Mouse (Mus musculus) embryonic facial prominence, embryonic 10.5 days (tissue): ENCODE data around the gene Eif2ak3. TPM values are rescaled to one million over a fixed set of nuclear protein-coding genes. Genes with fewer than 3 reads are reported as not detected.

Source experiments
- DNase-seq: peaks from one replicate; pipeline ENCODE4 v3.0.0-alpha.2; 2017; ENCODE audit warnings: low spot score
- H3K27ac ChIP-seq: fragments of 300-500 bp; sonication (generic); replicated peaks from 2 replicates; pipeline ENCODE4 v1.5.1; 2016; ENCODE audit warnings: mild to moderate bottlenecking
- H3K27me3 ChIP-seq: fragments of 300-500 bp; sonication (generic); replicated peaks from 2 replicates; pipeline ENCODE4 v1.6.1; 2016; ENCODE audit warnings: low read depth, mild to moderate bottlenecking; ENCODE audit not compliant: poor library complexity, severe bottlenecking
- H3K36me3 ChIP-seq: fragments of 300-500 bp; sonication (generic); replicated peaks from 2 replicates; pipeline ENCODE4 v1.6.1; 2016; ENCODE audit warnings: mild to moderate bottlenecking, moderate library complexity
- H3K4me1 ChIP-seq: fragments of 300-500 bp; sonication (generic); 2 replicates; pipeline ENCODE4 v1.6.1; 2016
- H3K4me3 ChIP-seq: fragments of 300-500 bp; sonication (generic); 2 replicates; pipeline ENCODE4 v1.5.1; 2016; ENCODE audit warnings: mild to moderate bottlenecking, moderate library complexity
- H3K9me3 ChIP-seq: fragments of 300-500 bp; sonication (generic); 2 replicates; pipeline ENCODE4 v1.6.1; 2016; ENCODE audit warnings: mild to moderate bottlenecking
- WGBS: fragments of 180-500 bp; shearing (Covaris S2); methylation state at CpG from one replicate; pipeline ENCODE4 v1.1.7; 2016; 5-methylcytosine and 5-hydroxymethylcytosine counted together
- polyA plus RNA-seq: library from polyadenylated mRNA; unstranded; fragments of >200 nt; fragmentation: Nextera tagmentation; extraction: Ambion mirVana; gene quantifications from 2 replicates; pipeline ENCODE4 v1.2.1, GENCODE M21; 2016

The Eif2ak3 gene
- polyA plus RNA-seq, 1 experiment from 2014 or later, result 7.7 TPM

GRCm38 (mm10) chr6:70842991-70843390 lies 1.3 kb upstream of the Eif2ak3 start:
- DNase-seq, result no peak
- H3K27ac ChIP-seq, result peak overlapping the region; percentile 86
- WGBS, result 66% methylated on average over 5 of the region's 5 CpGs
- H3K4me1 ChIP-seq, result peaks cover 36% of the 10 kb centered on the region
- no peaks in the 10 kb centered on the region for H3K9me3 ChIP-seq
- H3K4me3 ChIP-seq, result peak overlapping the region; percentile 94
- no peaks in the 10 kb centered on the region for H3K27me3 ChIP-seq
- H3K36me3 ChIP-seq, result no peaks in the 10 kb centered on the region

- DNase-seq, result no peak
- WGBS, result 2% methylated on average over 38 of the region's 38 CpGs
- H3K27ac ChIP-seq, result peak overlapping the region; percentile 89
Measured at GRCm38 (mm10) chr6:70844896-70845646, 756 bp downstream of the Eif2ak3 start.

GRCm38 (mm10) chr6:70847386-70847785 lies 3.1 kb downstream of the Eif2ak3 start:
- Histone ChIP-seq H3K4me1 (peaks cover 38% of the 10 kb centered on the region), H3K36me3 (no peaks in the 10 kb centered on the region), H3K27ac (peak overlapping the region; percentile 55; the same call in 1 of the 2 replicates), H3K4me3 (peak overlapping the region; percentile 13; the same call in 1 of the 2 replicates), H3K9me3 (no peaks in the 10 kb centered on the region), H3K27me3 (no peaks in the 10 kb centered on the region)
- peak; percentile 18 for DNase-seq
- WGBS, result 31% methylated on average over 3 of the region's 3 CpGs

More at GRCm38 (mm10) chr6:70844896-70845646, 756 bp downstream of the Eif2ak3 start:
- peak overlapping the region; percentile 94 for H3K4me3 ChIP-seq
- H3K4me1 ChIP-seq, result peaks cover 38% of the 10 kb centered on the region
- no peaks in the 10 kb centered on the region for H3K9me3 ChIP-seq
- no peaks in the 10 kb centered on the region for H3K27me3 ChIP-seq
- no peaks in the 10 kb centered on the region for H3K36me3 ChIP-seq

GRCm38 (mm10) chr6:70853371-70853770 lies 9.1 kb downstream of the Eif2ak3 start:
- Histone ChIP-seq H3K4me3 (no peak overlapping the region), H3K9me3 (no peaks in the 10 kb centered on the region), H3K36me3 (peaks cover 2% of the 10 kb centered on the region), H3K27ac (no peak overlapping the region), H3K4me1 (no peaks in the 10 kb centered on the region), H3K27me3 (no peaks in the 10 kb centered on the region)
- no peak for DNase-seq
- 79% methylated on average over 4 of the region's 4 CpGs for WGBS

- peaks cover 19% of the 10 kb centered on the region for H3K36me3 ChIP-seq
- H3K9me3 ChIP-seq, result no peaks in the 10 kb centered on the region
- no peak overlapping the region for H3K4me3 ChIP-seq
- H3K27me3 ChIP-seq, result no peaks in the 10 kb centered on the region
- no peak overlapping the region for H3K27ac ChIP-seq
- no peak for DNase-seq
- H3K4me1 ChIP-seq, result no peaks in the 10 kb centered on the region
- 89% methylated on average over 13 of the region's 13 CpGs for WGBS
Measured at GRCm38 (mm10) chr6:70855529-70856309, 11.4 kb downstream of the Eif2ak3 start.

GRCm38 (mm10) chr6:70862726-70863125 lies 18.4 kb downstream of the Eif2ak3 start:
- H3K27ac ChIP-seq, result no peak overlapping the region
- DNase-seq, result no peak
- no peaks in the 10 kb centered on the region for H3K9me3 ChIP-seq
- no peaks in the 10 kb centered on the region for H3K4me1 ChIP-seq
- peaks cover 19% of the 10 kb centered on the region for H3K36me3 ChIP-seq
- WGBS, result 91% methylated on average over 7 of the region's 7 CpGs
- H3K27me3 ChIP-seq, result no peaks in the 10 kb centered on the region
- no peak overlapping the region for H3K4me3 ChIP-seq

GRCm38 (mm10) chr6:70864285-70864684 lies 20.0 kb downstream of the Eif2ak3 start:
- H3K27me3 ChIP-seq, result no peaks in the 10 kb centered on the region
- no peak overlapping the region for H3K4me3 ChIP-seq
- peaks cover 8% of the 10 kb centered on the region for H3K36me3 ChIP-seq
- WGBS, result 94% methylated on average over 6 of the region's 6 CpGs
- H3K27ac ChIP-seq, result no peak overlapping the region
- no peaks in the 10 kb centered on the region for H3K9me3 ChIP-seq
- H3K4me1 ChIP-seq, result no peaks in the 10 kb centered on the region
- DNase-seq, result no peak

GRCm38 (mm10) chr6:70866761-70867160 lies 22.4 kb downstream of the Eif2ak3 start:
- WGBS, result 85% methylated on average over 5 of the region's 5 CpGs
- Histone ChIP-seq H3K36me3 (no peaks in the 10 kb centered on the region), H3K27me3 (no peaks in the 10 kb centered on the region), H3K27ac (no peak overlapping the region), H3K4me3 (no peak overlapping the region), H3K4me1 (no peaks in the 10 kb centered on the region), H3K9me3 (no peaks in the 10 kb centered on the region)
- DNase-seq, result no peak

GRCm38 (mm10) chr6:70867297-70867696 lies 23.0 kb downstream of the Eif2ak3 start:
- no peaks in the 10 kb centered on the region for H3K4me1 ChIP-seq
- H3K4me3 ChIP-seq, result no peak overlapping the region
- DNase-seq, result no peak
- no peaks in the 10 kb centered on the region for H3K27me3 ChIP-seq
- no peaks in the 10 kb centered on the region for H3K9me3 ChIP-seq
- 92% methylated on average over 9 of the region's 9 CpGs for WGBS
- H3K36me3 ChIP-seq, result no peaks in the 10 kb centered on the region
- no peak overlapping the region for H3K27ac ChIP-seq

- H3K4me3 ChIP-seq, result no peak overlapping the region
- no peaks in the 10 kb centered on the region for H3K36me3 ChIP-seq
- H3K27me3 ChIP-seq, result no peaks in the 10 kb centered on the region
- 71% methylated on average over 14 of the region's 14 CpGs for WGBS
- H3K4me1 ChIP-seq, result 0 out of 2 replicates have a peak, but pooled peaks cover 3% of the 10 kb centered on the region
- no peak overlapping the region for H3K27ac ChIP-seq
- no peaks in the 10 kb centered on the region for H3K9me3 ChIP-seq
- DNase-seq, result no peak
Measured at GRCm38 (mm10) chr6:70871511-70871980, 27.2 kb downstream of the Eif2ak3 start.

GRCm38 (mm10) chr6:70872128-70872527 lies 27.8 kb downstream of the Eif2ak3 start:
- 85% methylated on average over 10 of the region's 10 CpGs for WGBS
- H3K36me3 ChIP-seq, result no peaks in the 10 kb centered on the region
- H3K4me1 ChIP-seq, result 0 out of 2 replicates have a peak, but pooled peaks cover 3% of the 10 kb centered on the region
- H3K4me3 ChIP-seq, result no peak overlapping the region
- H3K9me3 ChIP-seq, result no peaks in the 10 kb centered on the region
- DNase-seq, result no peak
- no peak overlapping the region for H3K27ac ChIP-seq
- no peaks in the 10 kb centered on the region for H3K27me3 ChIP-seq

GRCm38 (mm10) chr6:70872570-70872969 lies 28.3 kb downstream of the Eif2ak3 start:
- H3K4me1 ChIP-seq, result 0 out of 2 replicates have a peak, but pooled peaks cover 3% of the 10 kb centered on the region
- no peaks in the 10 kb centered on the region for H3K36me3 ChIP-seq
- H3K27ac ChIP-seq, result no peak overlapping the region
- H3K9me3 ChIP-seq, result no peaks in the 10 kb centered on the region
- no peak overlapping the region for H3K4me3 ChIP-seq
- WGBS, result 85% methylated on average over 7 of the region's 7 CpGs
- DNase-seq, result no peak
- H3K27me3 ChIP-seq, result no peaks in the 10 kb centered on the region
